Mouse (Mus musculus) kidney, postnatal 36 days (tissue): ENCODE data around the gene Rassf6.
"Not testable (repeated sequence)": the region's sequence is repeated elsewhere in the genome, so short reads cannot be mapped to it uniquely, and the experiment has no call there.

Experiments
- DNase-seq, 2 experiments: peaks; one replicate each; pipeline ENCODE4 v3.0.0; 2021 to 2022; ENCODE audit warnings: mixed read lengths in 2 of 2

The Rassf6 gene

DNA sequence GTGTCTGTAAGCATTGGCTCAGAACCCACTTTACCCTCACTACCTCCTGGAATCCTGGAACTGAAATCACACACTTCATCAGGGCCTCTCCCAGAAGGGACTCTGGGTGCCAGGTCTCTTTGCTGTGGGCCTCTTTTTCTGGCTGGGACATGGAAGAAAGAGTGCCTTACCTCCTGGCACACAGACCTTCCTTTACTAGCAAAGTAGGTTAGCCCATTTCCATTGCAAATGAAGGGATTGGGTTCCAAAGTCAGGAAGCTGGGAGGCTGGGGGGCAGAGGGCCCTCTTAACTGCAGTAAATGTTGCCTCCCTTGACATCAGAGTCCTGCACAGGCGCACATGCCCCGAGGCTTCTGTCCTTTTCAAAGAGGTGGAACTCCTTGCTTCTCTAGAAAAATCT, 17.2 kb downstream of the Rassf6 start:
- peak; percentile 34 to 42 for DNase-seq

DNA sequence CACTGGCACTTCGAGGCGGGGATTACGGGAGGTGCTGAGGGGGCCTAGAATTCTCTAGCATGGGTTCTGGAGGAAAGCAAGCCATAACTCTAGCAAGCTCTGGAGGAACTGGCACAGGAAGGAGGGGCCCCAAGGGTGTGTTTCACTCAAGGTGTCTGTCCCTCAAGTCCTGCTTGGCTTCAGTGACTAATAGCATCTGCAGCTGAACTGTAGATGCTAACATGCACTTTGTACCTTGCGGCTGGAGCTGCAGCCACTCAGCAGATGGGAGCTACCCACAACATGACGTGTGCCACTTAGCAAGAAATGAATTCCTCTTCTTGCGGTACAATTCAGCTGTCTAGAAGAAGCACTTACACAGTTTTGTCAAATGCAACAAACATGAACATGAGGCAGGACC, 18.7 kb downstream of the Rassf6 start:
- DNase-seq: no peak

DNA sequence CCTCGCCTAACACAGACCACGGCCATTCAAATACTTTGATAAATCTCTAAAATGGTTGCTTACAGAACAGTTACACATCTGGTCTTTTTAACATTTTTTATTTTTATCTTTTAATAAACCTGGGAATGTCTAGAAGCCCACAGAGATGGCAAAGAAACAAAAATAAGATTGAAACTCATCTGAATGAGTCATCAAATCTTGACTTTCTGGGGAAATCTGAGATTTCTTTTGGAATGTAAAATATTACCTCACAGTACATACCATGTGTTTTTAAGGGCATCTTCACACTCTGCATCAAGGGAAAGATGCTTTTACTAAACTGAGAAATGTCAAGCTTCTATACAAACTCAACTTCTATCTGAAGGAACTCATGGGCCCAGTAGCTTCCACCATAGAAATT, 19.1 kb downstream of the Rassf6 start:
- no peak for DNase-seq

DNA sequence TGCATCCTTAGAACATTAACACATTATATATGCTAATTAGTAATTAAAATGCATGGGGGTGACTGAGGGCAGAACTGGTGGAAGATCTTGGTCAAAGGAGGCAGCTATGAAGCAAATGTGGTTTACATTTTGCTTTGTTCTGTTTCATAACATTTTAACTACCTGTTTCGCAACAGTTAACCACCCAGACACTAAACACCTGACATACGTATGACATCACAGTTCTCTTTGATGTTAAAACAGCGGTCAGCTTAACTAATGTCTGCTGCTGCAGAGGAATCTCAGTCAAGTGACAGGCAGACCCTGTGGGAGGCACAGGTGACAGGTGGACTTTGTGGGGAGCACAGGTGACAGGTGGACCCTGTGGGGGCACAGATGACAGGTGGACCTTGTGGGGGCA, 22.6 kb downstream of the Rassf6 start:
- no peak for DNase-seq

DNA sequence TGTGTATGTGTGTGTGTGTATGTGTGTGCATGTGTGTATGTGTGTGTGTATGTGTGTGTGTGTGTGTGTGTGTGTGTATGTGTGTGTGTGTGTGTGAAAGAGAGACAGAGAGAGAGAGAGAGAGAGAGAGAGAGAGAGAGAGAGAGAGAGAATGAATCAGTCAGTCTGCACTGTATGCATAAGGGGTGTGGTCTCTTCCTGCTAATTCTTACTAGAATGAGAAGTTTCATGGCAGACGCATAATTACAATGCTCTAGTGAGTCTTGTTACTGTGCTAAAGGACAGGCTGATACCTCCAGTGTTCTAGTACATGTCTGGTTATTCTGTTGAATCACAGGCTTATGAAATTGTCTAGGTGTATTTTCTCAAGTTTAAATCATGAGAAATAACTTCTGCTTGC, 27.7 kb downstream of the Rassf6 start:
- DNase-seq: not testable (repeated sequence)

DNA sequence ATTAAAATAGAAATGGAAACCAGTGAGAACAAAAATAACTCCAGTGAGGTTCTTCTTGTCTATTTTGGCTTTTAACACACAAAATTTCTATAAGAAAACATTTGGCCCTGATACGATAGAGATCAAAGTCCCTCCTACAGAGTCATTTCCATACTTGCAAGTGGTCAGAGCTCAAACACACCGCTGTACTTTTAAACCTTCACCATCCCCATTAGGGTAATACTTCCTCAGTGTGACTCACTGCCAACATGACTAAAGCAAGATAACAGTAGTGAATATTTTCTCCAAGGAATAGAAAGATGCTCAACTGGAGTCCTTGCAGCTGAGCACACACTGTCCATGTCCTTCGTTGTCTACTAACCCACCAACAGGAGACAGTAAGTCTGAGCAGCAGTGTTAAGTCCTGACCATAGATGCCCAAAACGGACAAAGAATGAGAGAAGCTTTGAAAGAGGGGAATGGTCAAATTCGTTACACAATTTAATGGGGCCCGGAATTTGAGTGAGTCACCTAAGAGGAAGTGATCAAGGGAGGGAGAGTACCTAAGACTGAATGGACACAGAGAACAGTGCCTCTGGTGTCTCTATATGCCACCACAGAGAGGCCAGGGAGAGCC, 28.4 kb downstream of the Rassf6 start:
- DNase-seq: no peak

DNA sequence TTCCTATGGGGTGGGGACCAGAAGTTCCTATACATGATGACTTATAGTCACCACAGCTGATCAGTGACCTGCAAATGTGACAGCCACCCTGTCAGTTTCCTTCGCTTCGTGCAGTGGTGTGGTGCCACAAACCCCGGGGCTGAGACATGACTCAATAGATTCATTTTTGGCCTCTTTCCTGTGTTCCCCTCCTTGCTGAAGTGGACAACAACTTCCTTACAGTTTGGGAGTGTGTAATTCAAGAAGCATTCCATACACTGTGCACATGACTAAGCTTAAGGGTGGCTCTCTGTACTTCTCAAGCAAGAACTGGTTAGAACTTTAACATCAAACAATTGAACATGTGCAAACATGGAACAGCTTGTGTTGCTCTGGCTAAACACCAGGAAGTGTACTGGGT, 29.1 kb downstream of the Rassf6 start:
- no peak for DNase-seq

DNA sequence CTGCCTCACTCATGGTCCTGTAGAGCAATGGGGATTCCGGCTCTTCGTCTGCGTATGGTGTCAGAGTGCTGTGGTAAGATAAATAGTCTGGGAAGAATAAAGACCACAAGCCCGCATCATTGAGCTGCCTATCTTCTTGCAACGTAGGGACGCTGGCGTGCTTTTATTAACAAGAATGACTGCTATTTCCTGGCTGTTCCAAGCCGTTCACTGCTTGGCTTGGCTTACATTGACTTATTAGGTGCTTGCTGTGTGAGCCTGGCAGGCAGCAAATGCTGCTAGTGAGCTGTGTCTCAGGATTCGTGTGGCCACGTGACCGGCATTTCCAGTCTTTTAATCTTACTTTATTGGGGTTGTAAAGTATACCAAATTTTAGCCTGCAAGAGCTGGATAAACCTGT, 31.6 kb downstream of the Rassf6 start:
- no peak for DNase-seq

DNA sequence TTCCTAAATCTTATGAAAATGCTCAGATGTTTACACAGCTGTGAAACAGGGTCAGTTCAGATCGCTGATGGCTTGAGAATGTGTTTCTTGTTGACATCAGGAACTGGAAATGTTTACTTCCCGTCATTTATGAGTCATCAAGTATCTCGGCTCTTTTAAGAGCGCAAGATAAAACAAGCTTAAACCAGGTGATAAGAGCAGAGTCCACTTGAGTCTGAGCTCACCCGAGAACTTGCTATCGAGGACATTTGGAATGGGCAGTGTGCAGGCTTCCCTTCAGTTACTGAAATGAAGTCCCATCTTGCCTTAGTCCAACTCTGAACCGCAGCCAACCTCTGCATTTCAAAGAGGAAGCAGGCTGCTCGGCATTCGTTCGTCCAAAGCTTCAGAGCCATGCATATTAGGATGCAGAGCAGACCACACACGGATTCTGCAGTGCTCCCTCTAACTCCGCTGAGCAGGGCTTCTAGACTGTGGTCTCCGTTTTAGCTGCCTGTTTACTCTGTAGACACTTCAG, 37.0 kb downstream of the Rassf6 start:
- peak in 1 of 2 experiments; percentile 29 for DNase-seq

DNA sequence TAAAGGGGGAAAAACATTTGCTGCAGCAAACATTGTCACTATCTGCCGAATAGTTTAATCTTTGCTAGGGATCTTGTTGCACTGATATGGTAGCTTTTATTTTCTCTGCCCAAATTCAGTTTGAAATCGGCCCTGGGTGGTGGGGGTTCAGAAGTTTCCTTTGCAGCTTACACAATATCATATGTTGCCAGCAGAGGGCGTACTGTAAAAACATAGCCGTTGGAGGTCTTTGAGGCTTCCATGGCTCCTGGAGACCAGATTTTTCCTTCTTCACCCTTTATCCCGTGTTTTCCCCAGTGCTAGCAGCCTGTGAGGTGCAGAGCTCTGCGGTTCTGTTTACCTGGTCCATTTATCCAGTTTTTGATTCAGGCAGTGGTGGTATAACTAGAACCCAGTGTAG, 39.0 kb downstream of the Rassf6 start:
- peak; percentile 41 to 74 for DNase-seq

DNA sequence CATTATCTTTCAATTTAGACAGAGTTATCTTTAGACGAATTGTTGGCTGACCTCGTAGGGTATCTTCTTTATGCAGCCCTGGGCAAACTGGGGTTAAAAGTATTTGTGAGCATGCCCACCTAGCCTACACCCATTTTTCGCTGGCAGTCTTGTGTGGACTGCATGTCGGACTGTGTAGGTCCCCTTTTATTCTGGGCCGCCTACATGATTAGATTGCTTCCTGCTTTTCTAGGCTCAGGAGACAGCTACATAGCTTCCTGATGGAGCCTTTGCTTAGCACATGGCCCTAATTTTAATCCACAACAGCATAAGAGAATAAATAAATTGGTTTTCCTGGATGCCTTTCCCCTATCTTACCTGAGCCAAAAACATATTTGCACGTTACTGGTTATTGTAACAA, 44.3 kb downstream of the Rassf6 start:
- DNase-seq: no peak

DNA sequence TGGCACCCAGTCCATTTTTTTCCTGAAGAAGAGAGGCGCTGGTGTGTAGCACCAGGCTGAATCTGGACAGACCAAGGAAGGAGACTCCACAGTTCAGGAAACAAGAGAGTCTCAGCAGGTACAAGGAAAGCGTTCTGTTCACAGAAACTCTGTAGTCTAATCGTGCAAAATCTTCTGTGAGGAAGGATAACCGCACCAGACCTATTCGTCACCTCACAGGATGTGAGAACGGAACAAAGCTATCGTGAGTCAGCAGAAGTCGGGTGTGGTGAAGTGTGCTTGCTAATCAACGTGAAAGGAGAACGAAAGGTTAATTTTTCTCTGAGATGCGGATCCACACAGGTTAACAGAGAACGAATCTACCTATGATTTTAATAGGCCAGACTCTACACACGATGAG, 45.5 kb downstream of the Rassf6 start:
- no peak for DNase-seq

DNA sequence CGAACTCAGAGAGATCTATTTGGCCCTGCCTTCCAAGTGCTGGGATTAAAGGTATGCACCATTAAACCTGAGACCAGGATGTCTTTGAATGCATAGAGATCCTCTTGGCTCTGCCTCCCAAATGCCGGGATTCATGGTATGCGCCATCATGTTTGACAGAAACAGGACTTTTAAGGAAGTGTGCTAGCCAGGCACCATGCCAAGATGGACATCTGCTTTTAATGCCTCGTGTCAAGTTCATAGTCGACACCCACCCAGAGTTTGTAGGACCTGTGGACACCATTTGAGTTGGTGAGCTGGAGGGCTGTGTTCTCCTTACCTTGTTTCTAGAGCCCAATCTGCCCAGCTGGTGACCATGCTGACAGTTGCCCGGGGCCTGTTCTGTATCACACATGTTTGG, 48.5 kb downstream of the Rassf6 start:
- DNase-seq: no peak

DNA sequence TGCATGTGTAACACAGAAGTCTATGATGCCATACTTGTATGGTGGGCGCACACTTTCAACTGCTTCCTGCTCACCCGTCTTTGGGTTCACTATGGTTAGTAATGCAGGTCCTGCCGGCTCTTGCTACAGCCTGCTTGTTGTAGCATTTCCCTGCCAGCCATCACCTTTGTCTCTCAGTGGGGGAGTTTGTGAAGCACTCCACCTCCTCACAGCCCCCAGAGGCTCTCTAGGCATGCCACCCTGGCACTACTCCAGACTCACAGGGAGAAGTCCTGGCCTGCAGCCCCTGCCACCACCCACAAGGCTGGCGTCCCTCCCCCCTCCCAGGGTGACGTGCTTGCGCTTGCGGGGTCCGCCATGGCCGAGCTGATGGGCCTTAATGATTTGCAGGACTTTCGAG, 49.8 kb downstream of the Rassf6 start:
- no peak for DNase-seq

DNA sequence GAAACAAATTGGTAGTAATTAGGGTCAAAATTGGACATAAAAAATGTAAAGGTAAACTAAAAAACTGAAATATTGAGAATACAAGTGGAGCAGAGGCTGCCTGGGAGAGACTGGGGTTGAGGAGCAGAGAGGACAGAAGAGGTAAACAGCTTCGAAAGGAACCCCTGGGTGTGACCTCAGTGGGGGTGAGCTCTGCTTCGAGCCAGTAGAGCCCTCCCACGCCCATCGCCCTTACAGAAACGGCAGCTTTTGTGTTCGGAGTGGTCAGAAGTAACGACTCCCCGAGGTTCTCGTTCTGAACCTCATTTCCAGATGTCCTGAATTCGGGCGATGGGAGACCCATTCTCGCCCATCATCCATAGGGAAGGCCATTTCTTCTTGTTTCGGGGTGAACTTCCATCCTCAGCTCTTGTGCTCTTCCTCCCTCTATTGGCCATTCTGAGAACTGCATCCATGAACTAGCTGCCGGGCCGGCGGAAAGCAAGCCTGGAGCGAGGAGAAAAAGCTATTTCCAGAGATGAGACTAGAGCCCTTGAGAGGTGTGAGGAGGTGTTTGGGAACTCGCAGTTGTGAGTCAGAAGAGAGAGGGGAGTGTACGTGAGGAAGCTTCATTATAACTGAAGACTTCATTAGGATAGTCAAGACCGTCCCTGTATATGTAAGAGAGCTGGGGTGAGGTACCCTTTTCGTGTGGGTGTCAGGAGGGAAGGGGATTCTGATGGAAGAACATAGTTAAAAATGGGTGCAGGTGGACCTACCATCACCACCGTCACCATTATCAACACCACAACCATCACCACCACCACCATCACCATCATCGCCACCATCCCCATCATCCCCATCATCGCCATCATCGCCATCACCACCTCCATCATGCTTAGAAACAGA, 51.5 kb downstream of the Rassf6 start:
- peak; percentile 64 to 74 for DNase-seq

DNA sequence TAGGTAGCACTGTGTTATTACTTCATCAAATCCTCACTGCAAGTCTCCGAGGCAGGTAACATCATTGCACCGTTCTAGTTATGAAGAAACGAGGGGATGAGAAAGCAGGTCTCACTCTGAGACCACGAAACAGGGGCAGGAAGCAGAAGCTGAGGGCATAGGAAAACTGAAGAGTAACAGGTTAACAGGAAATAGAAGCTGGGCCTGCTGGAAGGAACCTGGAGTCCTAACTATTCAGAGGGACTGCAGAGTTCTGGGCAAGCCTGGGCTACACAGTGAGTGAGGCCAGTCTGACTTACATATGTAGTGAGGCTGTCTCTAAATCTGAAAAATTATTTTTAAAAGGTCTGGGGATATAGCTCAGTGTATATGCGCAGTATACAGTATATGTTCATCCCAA, 52.4 kb downstream of the Rassf6 start:
- no peak for DNase-seq

DNA sequence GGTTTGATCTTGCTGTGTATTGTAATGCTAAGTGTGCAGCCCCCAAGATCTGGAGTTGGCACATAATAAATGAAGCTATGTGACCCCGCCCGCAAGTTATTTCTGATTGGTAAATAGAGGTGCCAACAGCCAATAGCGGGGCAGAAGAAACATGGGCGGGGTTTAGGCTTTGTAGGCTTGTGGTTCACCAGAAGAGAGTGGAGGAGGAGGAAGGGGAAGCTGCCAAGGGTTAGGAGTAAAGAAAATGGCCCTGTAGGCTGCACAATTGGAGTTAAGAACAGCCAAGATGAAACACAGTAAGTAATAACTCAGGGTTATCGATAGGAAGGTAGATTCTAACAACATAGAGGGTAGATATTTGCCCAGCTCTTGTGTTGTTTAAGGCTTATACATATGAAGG, 53.9 kb downstream of the Rassf6 start:
- no peak for DNase-seq

DNA sequence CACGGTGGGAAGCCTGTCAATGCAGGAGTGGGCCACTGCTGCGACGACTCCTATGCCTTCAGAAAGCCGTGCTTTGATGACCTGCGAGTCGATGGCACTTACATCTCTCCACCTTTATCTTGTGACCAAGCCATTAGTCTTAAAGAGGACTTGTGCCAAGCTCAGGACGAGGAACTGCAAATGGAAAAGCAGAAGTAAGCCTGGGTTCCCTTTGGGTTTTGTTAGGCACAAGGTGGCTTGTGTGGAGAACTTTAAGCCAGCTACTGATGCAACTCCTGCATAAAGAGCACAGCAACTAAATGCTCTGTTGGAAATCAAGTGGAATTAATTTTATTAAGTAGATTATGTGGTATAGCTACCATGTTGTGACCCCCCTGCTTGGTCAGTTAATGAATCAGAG, 55.7 kb downstream of the Rassf6 start:
- DNase-seq: no peak

DNA sequence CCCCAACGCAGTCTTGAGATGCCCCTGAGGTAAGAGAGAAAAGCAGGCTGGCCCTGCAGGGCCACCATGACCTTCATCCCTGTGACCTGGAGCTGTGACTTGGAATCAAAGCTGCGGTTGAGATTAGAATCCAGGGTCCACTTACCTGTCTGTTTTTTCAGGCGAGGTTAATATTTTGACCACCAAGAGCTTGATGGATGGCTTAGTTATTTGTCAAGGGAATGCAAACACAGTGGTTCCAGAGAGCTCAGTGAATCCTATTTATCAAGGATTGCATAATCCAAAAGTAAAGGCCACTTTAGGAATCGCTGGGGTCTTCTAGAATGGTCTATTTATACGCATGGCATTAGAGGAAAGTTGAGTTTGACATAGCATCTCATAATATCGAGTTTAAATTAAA, 58.3 kb downstream of the Rassf6 start:
- DNase-seq: no peak

DNA sequence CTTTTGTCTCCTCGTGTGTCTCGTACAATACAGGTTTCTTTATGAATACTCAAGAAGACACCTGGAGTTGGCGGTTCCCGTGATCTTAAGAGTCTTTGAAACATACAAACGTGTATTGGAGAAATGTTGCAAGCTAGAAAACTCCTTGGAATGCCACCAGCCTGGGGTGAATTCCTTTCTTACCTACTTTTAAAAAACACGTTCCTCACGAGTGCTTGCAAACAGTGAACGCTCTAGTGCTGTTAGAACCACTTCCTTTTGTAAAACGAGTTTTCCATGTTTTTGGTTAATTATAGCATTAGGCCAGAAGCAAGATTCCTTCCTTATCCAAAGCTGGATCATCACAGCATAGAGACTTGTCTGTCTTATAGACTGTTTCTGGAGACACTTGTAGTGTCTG, 60.9 kb downstream of the Rassf6 start:
- no peak for DNase-seq

DNA sequence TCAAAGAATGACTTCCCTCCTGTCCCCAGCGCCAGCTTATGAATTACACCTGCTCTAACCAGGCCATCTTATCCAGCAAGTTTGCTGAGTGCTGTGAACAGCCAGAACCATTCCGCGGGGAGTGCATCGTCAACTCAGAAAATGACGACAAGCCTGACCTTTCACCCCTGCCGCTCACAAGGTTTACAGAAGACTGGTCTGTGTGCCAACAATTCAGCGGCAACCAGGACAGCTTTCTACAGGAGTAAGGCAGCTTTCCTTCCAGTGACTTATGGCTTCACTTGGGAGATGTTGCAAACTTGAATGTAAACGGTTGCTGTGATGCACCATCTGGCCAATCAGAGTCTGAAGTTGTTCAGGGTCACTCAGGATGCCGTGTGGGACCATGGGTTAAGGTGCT, 62.7 kb downstream of the Rassf6 start:
- peak; percentile 50 to 61 for DNase-seq

DNA sequence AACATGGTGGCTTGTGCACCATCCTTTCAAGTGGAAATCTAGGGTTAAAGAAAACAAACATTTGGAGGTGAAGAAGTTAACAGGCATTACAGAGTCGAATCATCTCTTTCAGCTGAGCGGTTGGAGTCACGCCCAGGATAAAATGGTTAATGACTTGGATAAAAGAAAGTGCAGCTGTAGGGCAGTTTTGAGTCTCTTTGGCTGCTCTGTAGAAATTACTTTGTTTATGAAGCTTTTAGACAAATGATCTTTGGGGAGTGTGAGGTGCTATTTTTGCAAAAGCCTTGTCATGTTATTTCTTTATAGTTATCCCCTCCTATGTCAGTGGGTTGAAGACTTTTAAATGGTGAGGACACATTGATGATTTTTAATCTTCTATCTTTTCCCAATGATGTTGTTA, 69.2 kb downstream of the Rassf6 start:
- no peak for DNase-seq

DNA sequence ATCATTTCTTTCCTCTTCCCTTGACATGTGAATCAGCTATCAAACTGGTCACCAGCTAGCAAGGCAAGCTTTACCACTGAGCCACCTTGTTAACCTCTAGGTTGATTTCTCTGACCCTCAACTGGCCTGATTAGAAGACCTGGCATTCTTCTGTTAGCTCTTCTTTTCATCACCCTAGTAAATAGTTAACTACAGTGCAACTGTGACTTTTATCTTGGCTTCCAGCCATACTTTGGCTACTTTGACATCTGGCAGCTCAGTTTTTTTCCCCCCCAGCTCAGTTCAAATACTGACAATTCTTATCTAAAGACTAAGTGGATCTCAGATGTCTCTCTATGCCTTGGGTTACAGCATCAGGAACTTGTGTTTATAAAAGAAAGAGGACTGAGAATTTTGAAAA, 72.1 kb downstream of the Rassf6 start:
- peak; percentile 38 to 72 for DNase-seq

DNA sequence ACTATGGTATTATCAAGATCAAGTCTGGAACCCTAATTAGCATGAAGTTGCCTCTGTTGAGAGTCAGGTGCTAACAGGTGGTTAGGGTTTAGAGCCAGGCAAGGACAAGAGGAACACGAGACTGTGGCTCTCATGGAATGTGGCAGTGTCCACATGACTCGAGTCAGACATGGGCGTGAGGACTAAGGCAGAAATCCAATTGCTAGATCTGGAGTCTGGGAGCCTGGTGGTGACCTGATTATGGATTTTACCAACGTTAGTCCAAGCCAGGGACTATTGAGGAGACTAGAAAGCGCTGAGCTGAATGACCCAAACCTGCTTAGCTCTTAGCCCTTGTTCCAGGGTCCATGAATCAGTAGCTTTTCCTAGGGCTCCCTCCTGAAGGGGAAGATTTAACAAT, 72.7 kb downstream of the Rassf6 start:
- peak; percentile 25 to 28 for DNase-seq
